Mouse (Mus musculus) testis, adult 2 months (tissue): ENCODE data around the gene Mansc4. TPM values are rescaled to one million over a fixed set of nuclear protein-coding genes. Genes with fewer than 3 reads are reported as not detected.

Experiments used
- H3K27ac ChIP-seq: fragments of 200-500 bp; 2 replicates; pipeline ENCODE4 v1.5.1; 2012; ENCODE audit warnings: low read depth, low read length; ENCODE audit not compliant: control insufficient read depth, insufficient read depth
- H3K27me3 ChIP-seq: fragments of 200-500 bp; 2 replicates; pipeline ENCODE4 v1.6.1; 2012; ENCODE audit warnings: mild to moderate bottlenecking, low read length, moderate library complexity; ENCODE audit not compliant: control insufficient read depth, insufficient read depth
- H3K36me3 ChIP-seq: fragments of 200-500 bp; 2 replicates; pipeline ENCODE4 v1.6.1; 2012; ENCODE audit warnings: mild to moderate bottlenecking, low read length; ENCODE audit not compliant: control insufficient read depth, insufficient read depth
- H3K4me1 ChIP-seq: fragments of 200-500 bp; 2 replicates; pipeline ENCODE4 v1.6.1; 2012; ENCODE audit warnings: low read length; ENCODE audit not compliant: control insufficient read depth, insufficient read depth
- H3K4me3 ChIP-seq: fragments of 200-500 bp; 2 replicates; pipeline ENCODE4 v1.5.1; 2012; ENCODE audit warnings: low read depth, mild to moderate bottlenecking, low read length, moderate library complexity, mixed read lengths; ENCODE audit not compliant: control insufficient read depth
- CTCF ChIP-seq: fragments of 200-500 bp; IDR thresholded peaks from 2 replicates; pipeline ENCODE4 v1.5.1; 2012; ENCODE audit warnings: low read depth, mild to moderate bottlenecking, inconsistent platforms, low read length, moderate library complexity; ENCODE audit not compliant: control insufficient read depth, insufficient read depth, insufficient replicate concordance
- POLR2A ChIP-seq: fragments of 200-500 bp; IDR thresholded peaks from 2 replicates; pipeline ENCODE4 v1.6.1; 2012; ENCODE audit warnings: low read depth, mild to moderate bottlenecking, inconsistent platforms, low read length, moderate library complexity; ENCODE audit not compliant: control insufficient read depth
- polyA plus RNA-seq: library from polyadenylated mRNA; depleted of rRNA; stranded (reverse); fragments of >200 nt; gene quantifications from 2 replicates; pipeline ENCODE4 v1.2.3, GENCODE M21; 2012

Gene Mansc4
- polyA plus RNA-seq, 1 experiment, result 1.1 TPM

GRCm38 (mm10) chr6:147076878-147077277 lies 10.0 kb downstream of the Mansc4 start:
- Histone ChIP-seq H3K4me3 (no peak overlapping the region), H3K36me3 (no peaks in the 10 kb centered on the region), H3K4me1 (no peaks in the 10 kb centered on the region), H3K27me3 (no peaks in the 10 kb centered on the region), H3K27ac (no peak overlapping the region)
- no peak for TF ChIP-seq CTCF
- no peak for TF ChIP-seq POLR2A

- Histone ChIP-seq H3K4me1 (no peaks in the 10 kb centered on the region), H3K27ac (no peak overlapping the region), H3K4me3 (no peak overlapping the region), H3K36me3 (no peaks in the 10 kb centered on the region), H3K27me3 (no peaks in the 10 kb centered on the region)
- TF ChIP-seq CTCF (no peak), POLR2A (no peak)
Observed at GRCm38 (mm10) chr6:147075808-147076387, 10.9 kb downstream of the Mansc4 start.

GRCm38 (mm10) chr6:147064944-147065261 lies 21.9 kb downstream of the Mansc4 start:
- Histone ChIP-seq H3K36me3 (no peaks in the 10 kb centered on the region), H3K4me1 (no peaks in the 10 kb centered on the region), H3K27ac (no peak overlapping the region), H3K27me3 (no peaks in the 10 kb centered on the region), H3K4me3 (no peak overlapping the region)
- no peak for TF ChIP-seq POLR2A
- TF ChIP-seq CTCF, result no peak

- H3K4me3 ChIP-seq, result no peak overlapping the region
- H3K27ac ChIP-seq, result no peak overlapping the region
- H3K36me3 ChIP-seq, result no peaks in the 10 kb centered on the region
- TF ChIP-seq CTCF (no peak), POLR2A (no peak)
- H3K27me3 ChIP-seq, result no peaks in the 10 kb centered on the region
- H3K4me1 ChIP-seq, result no peaks in the 10 kb centered on the region
Observed at GRCm38 (mm10) chr6:147064226-147064943, 22.4 kb downstream of the Mansc4 start.

- Histone ChIP-seq H3K27ac (no peak overlapping the region), H3K27me3 (no peaks in the 10 kb centered on the region), H3K36me3 (no peaks in the 10 kb centered on the region), H3K4me3 (no peak overlapping the region), H3K4me1 (no peaks in the 10 kb centered on the region)
- TF ChIP-seq CTCF, result no peak
- no peak for TF ChIP-seq POLR2A
Observed at GRCm38 (mm10) chr6:147062694-147063093, 24.1 kb downstream of the Mansc4 start.

GRCm38 (mm10) chr6:147062034-147062433 lies 24.8 kb downstream of the Mansc4 start:
- Histone ChIP-seq H3K36me3 (no peaks in the 10 kb centered on the region), H3K27me3 (no peaks in the 10 kb centered on the region), H3K4me1 (no peaks in the 10 kb centered on the region), H3K27ac (no peak overlapping the region), H3K4me3 (no peak overlapping the region)
- TF ChIP-seq POLR2A (no peak), CTCF (no peak)

GRCm38 (mm10) chr6:147061630-147062029 lies 25.2 kb downstream of the Mansc4 start:
- no peaks in the 10 kb centered on the region for H3K4me1 ChIP-seq
- H3K4me3 ChIP-seq, result no peak overlapping the region
- H3K27me3 ChIP-seq, result no peaks in the 10 kb centered on the region
- no peaks in the 10 kb centered on the region for H3K36me3 ChIP-seq
- TF ChIP-seq CTCF (no peak), POLR2A (no peak)
- no peak overlapping the region for H3K27ac ChIP-seq
